Mouse (Mus musculus) limb, embryonic 12.5 days (tissue): ENCODE results near the gene Mfsd12. TPM values are rescaled to one million over a fixed set of nuclear protein-coding genes. Genes with fewer than 3 reads are reported as not detected.

Experiments used
- ATAC-seq: fragments of 200-750 bp; cut with Nextera tagmentation; 2 replicates; pipeline ENCODE4 v1.8.0; 2017; ENCODE audit warnings: low read depth, moderate TSS enrichment; ENCODE audit not compliant: insufficient number of reproducible peaks, insufficient read depth, low FRiP score, low TSS enrichment
- H3K27ac ChIP-seq: fragments of 300-500 bp; sonication (generic); 2 replicates; pipeline ENCODE4 v1.5.1; 2016; ENCODE audit warnings: mild to moderate bottlenecking, moderate library complexity
- H3K27me3 ChIP-seq: fragments of 300-500 bp; sonication (generic); 2 replicates; pipeline ENCODE4 v1.6.1; 2016; ENCODE audit warnings: mild to moderate bottlenecking, moderate library complexity
- H3K36me3 ChIP-seq: fragments of 300-500 bp; sonication (generic); 2 replicates; pipeline ENCODE4 v1.6.1; 2016; ENCODE audit warnings: mild to moderate bottlenecking, moderate library complexity
- H3K4me1 ChIP-seq: fragments of 300-500 bp; sonication (generic); replicated peaks from 2 replicates; pipeline ENCODE4 v1.6.1; 2016
- H3K4me2 ChIP-seq: fragments of 300-500 bp; sonication (generic); 2 replicates; pipeline ENCODE4 v1.6.1; 2016; ENCODE audit warnings: mild to moderate bottlenecking, moderate library complexity
- H3K4me3 ChIP-seq: fragments of 300-500 bp; sonication (generic); replicated peaks from 2 replicates; pipeline ENCODE4 v1.5.1; 2016; ENCODE audit warnings: mild to moderate bottlenecking
- H3K9ac ChIP-seq: fragments of 300-500 bp; sonication (generic); replicated peaks from 2 replicates; pipeline ENCODE4 v1.6.1; 2016; ENCODE audit warnings: mild to moderate bottlenecking, moderate library complexity
- H3K9me3 ChIP-seq: fragments of 300-500 bp; sonication (generic); 2 replicates; pipeline ENCODE4 v1.6.1; 2016; ENCODE audit warnings: mild to moderate bottlenecking, moderate library complexity
- WGBS: fragments of 180-500 bp; shearing (Covaris S2); methylation state at CpG from one replicate; pipeline ENCODE4 v1.1.7; 2016; 5-methylcytosine and 5-hydroxymethylcytosine counted together
- microRNA-seq: library from miRNA; unstranded; fragments of <30 nt; microRNA quantifications from one replicate; pipeline ENCODE4, GENCODE M21; 2017
- polyA plus RNA-seq: library from polyadenylated mRNA; unstranded; fragments of >200 nt; fragmentation: Nextera tagmentation; extraction: Ambion mirVana; gene quantifications from 2 replicates; pipeline ENCODE4 v1.2.1, GENCODE M21; 2016

The Mfsd12 gene
- polyA plus RNA-seq, 1 experiment from 2014 or later = 13.3 TPM

GRCm38 (mm10) chr10:81412586-81413309, 55.5 kb downstream of the Mfsd12 start:
- H3K9me3 ChIP-seq = no peaks in the 10 kb centered on the region
- ATAC-seq = no peak
- peak overlapping the region; percentile 86 for H3K27ac ChIP-seq
- peaks cover 10% of the 10 kb centered on the region; the same call in 1 of the 2 replicates for H3K27me3 ChIP-seq
- no peak overlapping the region for H3K4me3 ChIP-seq
- 78% methylated on average over 16 of the region's 16 CpGs for WGBS
- H3K36me3 ChIP-seq = peaks cover 14% of the 10 kb centered on the region
- no peak overlapping the region for H3K9ac ChIP-seq
- no peak overlapping the region for H3K4me2 ChIP-seq
- H3K4me1 ChIP-seq = peaks cover 98% of the 10 kb centered on the region

GRCm38 (mm10) chr10:81413310-81414261, 56.3 kb downstream of the Mfsd12 start:
- peaks cover 97% of the 10 kb centered on the region for H3K4me1 ChIP-seq
- 28% methylated on average over 26 of the region's 26 CpGs for WGBS
- peak overlapping the region; percentile 44 for H3K4me2 ChIP-seq
- ATAC-seq = peak; percentile 7; the same call in 1 of the 2 replicates
- peak overlapping the region; percentile 31; the same call in 1 of the 2 replicates for H3K9ac ChIP-seq
- H3K4me3 ChIP-seq = no peak overlapping the region; the same call in 1 of the 2 replicates
- peaks cover 10% of the 10 kb centered on the region; the same call in 1 of the 2 replicates for H3K36me3 ChIP-seq
- H3K9me3 ChIP-seq = no peaks in the 10 kb centered on the region
- peak overlapping the region; percentile 86 for H3K27ac ChIP-seq
- 0 out of 2 replicates have a peak, but pooled peaks cover 2% of the 10 kb centered on the region for H3K27me3 ChIP-seq

- Histone ChIP-seq H3K9me3 (no peaks in the 10 kb centered on the region), H3K4me2 (0 out of 2 replicates have a peak overlapping the region, but pooled peaks have one; percentile 44), H3K9ac (no peak overlapping the region), H3K4me1 (peaks cover 93% of the 10 kb centered on the region), H3K36me3 (peaks cover 14% of the 10 kb centered on the region; the same call in 1 of the 2 replicates), H3K27ac (peak overlapping the region; percentile 86), H3K4me3 (no peak overlapping the region), H3K27me3 (no peaks in the 10 kb centered on the region)
- ATAC-seq = no peak
Measured at GRCm38 (mm10) chr10:81414682-81415081, 57.4 kb downstream of the Mfsd12 start.

GRCm38 (mm10) chr10:81415146-81415545, 57.9 kb downstream of the Mfsd12 start:
- H3K36me3 ChIP-seq = peaks cover 19% of the 10 kb centered on the region
- peaks cover 88% of the 10 kb centered on the region for H3K4me1 ChIP-seq
- 0 out of 2 replicates have a peak overlapping the region, but pooled peaks have one; percentile 44 for H3K4me2 ChIP-seq
- H3K4me3 ChIP-seq = no peak overlapping the region
- no peaks in the 10 kb centered on the region for H3K9me3 ChIP-seq
- WGBS = 83% methylated on average over 5 of the region's 5 CpGs
- no peak overlapping the region for H3K9ac ChIP-seq
- H3K27ac ChIP-seq = peak overlapping the region; percentile 86
- ATAC-seq = no peak
- no peaks in the 10 kb centered on the region for H3K27me3 ChIP-seq

Small RNA genes lying within 50 kb of the gene (microRNA-seq; reads per million reads assigned to microRNA genes)
- gene Mir6913 = not detected

Other genes starting within 250 kb of the Mfsd12 start
- 19.0 and 19.7 TPM in 2 replicates for gene Zbtb7a, start 222.3 kb upstream of the Mfsd12 start, polyA plus RNA-seq
- 57.7 and 62.1 TPM in 2 replicates for gene Pias4, start 189.6 kb upstream of the Mfsd12 start, polyA plus RNA-seq
- gene Eef2, start 180.9 kb upstream of the Mfsd12 start, polyA plus RNA-seq = 524 and 544 TPM in 2 replicates
- gene Dapk3, start 174.5 kb upstream of the Mfsd12 start, polyA plus RNA-seq = 64.2 and 65.7 TPM in 2 replicates
- gene 4930442H23Rik, start 173.6 kb upstream of the Mfsd12 start, polyA plus RNA-seq = not detected in 2 replicates
- gene Nmrk2, start 155.4 kb upstream of the Mfsd12 start, polyA plus RNA-seq = not detected in 2 replicates
- gene Atcay, start 126.7 kb upstream of the Mfsd12 start, polyA plus RNA-seq = 0.38 and 0.43 TPM in 2 replicates
- 9.9 and 12.1 TPM in 2 replicates for gene Zfr2, start 124.3 kb upstream of the Mfsd12 start, polyA plus RNA-seq
- 4.2 and 4.9 TPM in 2 replicates for gene Matk, start 104.6 kb upstream of the Mfsd12 start, polyA plus RNA-seq
- 207 and 217 TPM in 2 replicates for gene Mrpl54, start 90.6 kb upstream of the Mfsd12 start, polyA plus RNA-seq
- gene Apba3, start 90.5 kb upstream of the Mfsd12 start, polyA plus RNA-seq = 48.8 and 53.1 TPM in 2 replicates
- 3.2 and 3.6 TPM in 2 replicates for gene Tjp3, start 65.9 kb upstream of the Mfsd12 start, polyA plus RNA-seq
- gene Pip5k1c, start 64.5 kb upstream of the Mfsd12 start, polyA plus RNA-seq = 63.9 and 68.5 TPM in 2 replicates
- 57.7 and 58.7 TPM in 2 replicates for gene Cactin, start 36.4 kb upstream of the Mfsd12 start, polyA plus RNA-seq
- gene Tbxa2r, start 28.8 kb upstream of the Mfsd12 start, polyA plus RNA-seq = 2.2 and 2.6 TPM in 2 replicates
- 0.05 TPM in 1 of 2 replicates, not detected in the other for gene Gipc3, start 14.2 kb upstream of the Mfsd12 start, polyA plus RNA-seq
- 122 TPM in 2 replicates for gene Hmg20b, start 7.0 kb upstream of the Mfsd12 start, polyA plus RNA-seq
- 0.76 and 0.79 TPM in 2 replicates for gene 4930404N11Rik, start 8.3 kb downstream of the Mfsd12 start, polyA plus RNA-seq
- gene Fzr1, start 21.0 kb downstream of the Mfsd12 start, polyA plus RNA-seq = 136 and 137 TPM in 2 replicates
- 71.9 and 74.6 TPM in 2 replicates for gene Dohh, start 26.9 kb downstream of the Mfsd12 start, polyA plus RNA-seq
- gene Gm48551, start 27.0 kb downstream of the Mfsd12 start, polyA plus RNA-seq = 3.3 and 3.8 TPM in 2 replicates
- 1.1 and 3.1 TPM in 2 replicates for gene Gm48552, start 31.5 kb downstream of the Mfsd12 start, polyA plus RNA-seq
- gene Smim24, start 35.6 kb downstream of the Mfsd12 start, polyA plus RNA-seq = 2.9 and 3.0 TPM in 2 replicates
- gene Nfic, start 98.1 kb downstream of the Mfsd12 start, polyA plus RNA-seq = 30.8 and 31.1 TPM in 2 replicates
- gene Celf5, start 125.2 kb downstream of the Mfsd12 start, polyA plus RNA-seq = 0.70 and 0.93 TPM in 2 replicates
- gene Ncln, start 138.9 kb downstream of the Mfsd12 start, polyA plus RNA-seq = 84.3 and 86.9 TPM in 2 replicates
- 0.28 and 0.53 TPM in 2 replicates for gene S1pr4, start 142.6 kb downstream of the Mfsd12 start, polyA plus RNA-seq
- 1.2 and 1.4 TPM in 2 replicates for gene Gna15, start 166.7 kb downstream of the Mfsd12 start, polyA plus RNA-seq
- 82.9 and 86.1 TPM in 2 replicates for gene Gna11, start 187.7 kb downstream of the Mfsd12 start, polyA plus RNA-seq
- gene Aes, start 202.0 kb downstream of the Mfsd12 start, polyA plus RNA-seq = 453 and 478 TPM in 2 replicates
- gene Tle2, start 217.1 kb downstream of the Mfsd12 start, polyA plus RNA-seq = 39.4 and 45.6 TPM in 2 replicates
- 15.2 TPM in 2 replicates for gene Tle6, start 243.6 kb downstream of the Mfsd12 start, polyA plus RNA-seq
- gene BC025920, start 248.8 kb downstream of the Mfsd12 start, polyA plus RNA-seq = 2.0 and 2.2 TPM in 2 replicates